Mouse (Mus musculus): Measurements from ENCODE around the gene Olfr868.

The Olfr868 gene

GRCm38 (mm10) chr9:20098326-20098725, at the start of gene Olfr868:
Gene Olfr868 (plus strand): TSS chr9:20098626.
- no peak for DNase-seq

DNA sequence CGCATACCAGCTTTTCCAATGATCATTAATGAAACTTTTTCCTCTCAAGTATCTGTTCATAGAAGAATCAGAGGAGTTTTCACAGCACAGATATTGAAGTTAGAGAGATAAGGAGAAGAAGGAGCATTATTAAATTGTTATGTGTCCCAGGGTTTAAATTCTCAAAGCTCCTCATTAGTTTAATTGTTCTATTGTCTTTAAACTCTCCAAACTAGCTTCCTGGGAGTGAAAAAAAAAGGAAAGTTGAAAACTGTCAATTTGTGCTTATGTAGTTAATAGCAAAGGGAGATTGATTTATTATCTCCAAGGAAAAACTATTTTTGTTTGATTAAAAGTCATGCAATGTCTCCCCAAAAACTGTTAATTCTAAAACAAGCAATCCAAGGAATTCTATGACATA, 41.0 kb upstream of the Olfr868 start, which contains the start of gene Olfr867:
TSS of gene Olfr867 (minus strand) at position 101 of the 400 bp plus-strand sequence.
- no peak for DNase-seq

DNA sequence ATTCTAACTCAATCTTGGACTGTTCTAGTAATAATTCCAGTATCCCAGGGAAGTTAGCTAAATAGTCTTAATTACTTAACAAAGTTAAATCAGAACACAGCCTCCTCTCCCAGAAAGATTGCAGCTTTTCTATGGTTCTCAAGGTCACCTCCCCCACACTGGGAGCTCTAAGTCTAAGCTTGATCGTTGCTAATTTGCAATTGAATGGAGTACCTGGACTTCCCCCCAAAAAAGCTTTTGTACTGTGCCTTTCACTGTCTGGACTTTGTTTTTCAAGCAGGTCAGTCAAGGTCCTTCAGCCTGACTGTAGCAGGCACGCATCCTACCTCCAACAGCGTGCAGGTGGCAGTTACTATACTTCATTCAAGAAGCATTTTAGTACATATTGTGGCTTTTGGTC, 28.2 kb upstream of the Olfr868 start:
- DNase-seq: peak; percentile 3

DNA sequence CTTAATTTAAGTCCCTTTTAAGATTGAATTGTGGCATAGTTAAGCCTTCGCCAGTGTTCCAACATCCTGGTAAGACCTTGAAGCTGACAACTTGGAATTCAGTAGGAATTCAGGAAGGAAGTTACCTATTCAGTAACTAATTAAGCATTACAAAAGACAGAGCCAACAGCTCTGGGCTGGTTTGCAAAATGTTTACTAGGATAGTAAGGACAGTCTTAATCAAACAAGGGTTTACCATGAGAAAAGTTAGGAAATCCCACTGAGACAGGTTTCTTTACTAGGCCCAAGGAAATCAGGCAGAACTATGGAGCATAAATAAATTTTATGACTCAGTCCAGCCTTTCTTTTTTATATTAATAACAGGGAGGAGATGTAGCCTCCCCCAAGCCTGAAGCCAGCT, 27.1 kb upstream of the Olfr868 start:
- peak; percentile 11 for DNase-seq

DNA sequence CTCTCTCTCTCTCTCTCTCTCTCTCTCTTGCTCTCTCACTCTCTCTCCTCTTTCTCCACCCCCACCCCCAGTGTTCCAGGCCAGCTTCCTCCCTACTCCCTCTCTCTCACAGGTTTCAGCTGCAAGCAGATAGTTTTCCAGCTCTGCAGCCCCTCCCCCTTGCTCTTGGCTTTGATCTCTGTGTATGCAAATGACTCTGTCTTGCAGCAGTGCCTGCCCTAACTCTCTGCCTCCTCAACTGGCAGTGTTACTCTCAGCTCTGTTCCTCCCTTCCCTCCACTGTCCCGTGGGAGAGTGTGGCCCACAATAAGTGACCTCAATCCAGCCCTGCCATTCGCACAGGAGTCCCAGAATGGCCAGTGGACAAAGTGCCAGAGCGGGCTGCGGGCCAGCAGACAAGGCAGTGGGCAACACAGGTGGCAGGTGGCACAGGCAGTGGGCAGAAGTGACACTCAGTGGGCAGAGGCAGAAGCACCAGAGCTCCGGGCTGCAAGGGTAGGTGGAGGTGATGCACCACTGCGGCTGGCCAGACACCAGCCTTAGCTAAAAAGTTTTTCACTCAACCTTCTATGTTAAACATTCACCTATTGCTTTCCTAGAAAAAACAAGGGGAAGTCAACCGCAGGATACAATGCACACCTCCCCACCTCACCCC, 24.8 kb upstream of the Olfr868 start:
- peak; percentile 22 for DNase-seq

GRCm38 (mm10) chr9:20128709-20129108, 30.3 kb downstream of the Olfr868 start, which contains the start of gene Olfr869:
Gene Olfr869 (plus strand): TSS chr9:20129009.
- DNase-seq: no peak

- peak; percentile 82 for DNase-seq
Observed at GRCm38 (mm10) chr9:20149706-20150105, 51.3 kb downstream of the Olfr868 start.
